ENCODE assay signal across 28 mouse cellular contexts in genomic region chr12:85926897-85927296, GRCm38 (mm10).
DNase-seq lines count a peak whose midpoint lies in the region; ATAC-seq and TF ChIP-seq lines count a peak whose summit lies in the region.
"Had no signal": no experiment of that assay in that cellular context is flagged by ENCODE, and none has a peak within 500 bp of the region (broad histone marks: within the 10 kb centered on the region; RNA-seq: fewer than 3 reads in every experiment).

No protein-coding gene starts in this region.

- no peak overlapping the region for H3K4me2 ChIP-seq in lung, postnatal 0 days (replicated peaks; ENCODE audit: low read depth, low read length)
- H3K4me2 ChIP-seq in intestine, embryonic 16.5 days (ENCODE audit: low read depth, low read length) = no peak overlapping the region
- H3K4me2 ChIP-seq: forebrain, embryonic 13.5 days; heart, embryonic 15.5 days; hindbrain, embryonic 13.5 days; limb, embryonic 13.5 days; liver, embryonic 12.5 days; lung, embryonic 15.5 days had no signal

- 34% methylated on average over 4 of the region's 4 CpGs for WGBS in heart, embryonic 10.5 days
- WGBS in lung, postnatal 0 days = 40% methylated on average over 4 of the region's 4 CpGs
- WGBS in intestine, embryonic 16.5 days = 48% methylated on average over 4 of the region's 4 CpGs

- no peak overlapping the region for H3K4me3 ChIP-seq in heart, embryonic 10.5 days
- no peak overlapping the region for H3K4me3 ChIP-seq in lung, postnatal 0 days (ENCODE audit: low read depth, low read length)
- no peak overlapping the region for H3K4me3 ChIP-seq in intestine, embryonic 16.5 days (ENCODE audit: low read length)
- H3K4me3 ChIP-seq: forebrain, embryonic 13.5 days; gastrocnemius, adult 2 months; heart, embryonic 15.5 days; hindbrain, embryonic 13.5 days; layer of hippocampus, adult 2 months; limb, embryonic 13.5 days; liver, embryonic 12.5 days; lung, embryonic 15.5 days; megakaryocyte, embryonic 14.5 days had no signal

- H3K27me3 ChIP-seq in heart, embryonic 10.5 days (ENCODE audit: insufficient read depth, poor library complexity, severe bottlenecking) = no peaks in the 10 kb centered on the region
- no peaks in the 10 kb centered on the region for H3K27me3 ChIP-seq in lung, postnatal 0 days (replicated peaks; ENCODE audit: insufficient read depth, low read length)
- H3K27me3 ChIP-seq in intestine, embryonic 16.5 days (replicated peaks; ENCODE audit: control insufficient read depth, insufficient read depth, low read length) = no peaks in the 10 kb centered on the region
- H3K27me3 ChIP-seq: forebrain, embryonic 13.5 days; heart, embryonic 15.5 days; hindbrain, embryonic 13.5 days; limb, embryonic 13.5 days; liver, embryonic 12.5 days; lung, embryonic 15.5 days; megakaryocyte, embryonic 14.5 days had no signal

- H3K27ac ChIP-seq in heart, embryonic 10.5 days = 0 out of 2 replicates have a peak overlapping the region, but pooled peaks have one; percentile 49
- no peak overlapping the region for H3K27ac ChIP-seq in lung, postnatal 0 days (ENCODE audit: low read length)
- H3K27ac ChIP-seq in intestine, embryonic 16.5 days (ENCODE audit: low read length) = no peak overlapping the region
- H3K27ac ChIP-seq: forebrain, embryonic 13.5 days; gastrocnemius, adult 2 months; heart, embryonic 15.5 days; hindbrain, embryonic 13.5 days; layer of hippocampus, adult 2 months; limb, embryonic 13.5 days; liver, embryonic 12.5 days; lung, embryonic 15.5 days had no signal

- peak; percentile 81 for DNase-seq in heart, embryonic 10.5 days (ENCODE audit: low spot score)
- no peak for DNase-seq in heart, adult 8-10 months (ENCODE audit: low spot score)
- DNase-seq in lung, postnatal 0 days (ENCODE audit: low spot score) = peak; percentile 47
- no peak for DNase-seq in lung, postnatal 14 days
- DNase-seq in MN1 (ENCODE audit: low spot score) = peak; percentile 9
- peak; percentile 4 to 20 for DNase-seq in heart, postnatal 14 days
- no peak for DNase-seq in gastrocnemius, adult 18-20 months (ENCODE audit: low spot score)
- DNase-seq: adrenal gland, adult 2 months; cerebellum, adult 11-12 months; cerebellum, postnatal 10 days; gastrocnemius, adult 2 months; kidney, adult 8-10 months; kidney, postnatal 14 days; midbrain, embryonic 14.5 days; right cerebral cortex, adult 18-20 months; right cerebral cortex, postnatal 4 days; thymus, adult 18-20 months; thymus, postnatal 36 days had no signal

- no peak overlapping the region for H3K9ac ChIP-seq in lung, postnatal 0 days (replicated peaks; ENCODE audit: low read depth)
- H3K9ac ChIP-seq in intestine, embryonic 16.5 days (ENCODE audit: low read depth, low read length) = no peak overlapping the region
- H3K9ac ChIP-seq: forebrain, embryonic 13.5 days; heart, embryonic 15.5 days; hindbrain, embryonic 13.5 days; limb, embryonic 13.5 days; liver, embryonic 12.5 days; lung, embryonic 15.5 days had no signal

- peak; percentile 72 for ATAC-seq in lung, postnatal 0 days
- no peak for ATAC-seq in intestine, embryonic 16.5 days
- ATAC-seq: forebrain, embryonic 13.5 days; liver, embryonic 12.5 days had no signal

- H3K4me1 ChIP-seq in heart, embryonic 10.5 days = peaks cover 6% of the 10 kb centered on the region
- H3K4me1 ChIP-seq in lung, postnatal 0 days (ENCODE audit: insufficient read depth, low read depth, low read length) = no peaks in the 10 kb centered on the region
- H3K4me1 ChIP-seq in intestine, embryonic 16.5 days (ENCODE audit: control insufficient read depth, insufficient read depth, low read length) = peaks cover 2% of the 10 kb centered on the region; the same call in 1 of the 2 replicates
- H3K4me1 ChIP-seq: hindbrain, embryonic 13.5 days; liver, embryonic 12.5 days; lung, embryonic 15.5 days; megakaryocyte, embryonic 14.5 days had no signal

- intact Hi-C loops in heart, postnatal 14 days (cut with DNase I) = loop anchor here (5.0 kb wide), 1 partner anchor 150 kb away; the partner anchor contains the start of gene Tgfb3

- no peak for TF ChIP-seq EP300 in lung, postnatal 0 days (IDR thresholded peaks at IDR 0.05)

- H3K9me3 ChIP-seq in heart, embryonic 10.5 days = no peaks in the 10 kb centered on the region
- no peaks in the 10 kb centered on the region for H3K9me3 ChIP-seq in lung, postnatal 0 days (ENCODE audit: low read length)
- no peaks in the 10 kb centered on the region for H3K9me3 ChIP-seq in intestine, embryonic 16.5 days (ENCODE audit: control insufficient read depth, low read length)
- H3K9me3 ChIP-seq: forebrain, embryonic 13.5 days; G1E; heart, embryonic 15.5 days; hindbrain, embryonic 13.5 days; limb, embryonic 13.5 days; liver, embryonic 12.5 days; lung, embryonic 15.5 days; megakaryocyte, embryonic 14.5 days had no signal

- peaks cover 19% of the 10 kb centered on the region for H3K36me3 ChIP-seq in heart, embryonic 10.5 days
- 0 out of 2 replicates have a peak, but pooled peaks cover 4% of the 10 kb centered on the region for H3K36me3 ChIP-seq in lung, postnatal 0 days (ENCODE audit: insufficient read depth, low read length)
- peaks cover 2% of the 10 kb centered on the region; the same call in 1 of the 2 replicates for H3K36me3 ChIP-seq in intestine, embryonic 16.5 days (ENCODE audit: control insufficient read depth, insufficient read depth, low read length)

- TF ChIP-seq CTCF in lung, postnatal 0 days (IDR thresholded peaks at IDR 0.05) = no peak

Comparison
In these comparisons a context has a peak if more than half of its experiments do, and no peak if none do; other contexts are left out.
1. DNase-seq: peak in heart, embryonic 10.5 days (single experiment), lung, postnatal 0 days (single experiment), MN1 (single experiment) and heart, postnatal 14 days (2 of 2); none in heart, adult 8-10 months (single experiment), lung, postnatal 14 days (single experiment) and gastrocnemius, adult 18-20 months (single experiment).